Mouse (Mus musculus) MEL-GATA-1-ER (cell line): ENCODE measurements around the gene Fam104a.

Experiments
- DNase-seq: peaks from one replicate; pipeline ENCODE4 v3.0.0-alpha.2; 2012; ENCODE audit warnings: low read depth; ENCODE audit errors: extremely low read depth

Fam104a gene

GRCm38 (mm10) chr11:113632303-113632702 is 51.7 kb downstream of the Fam104a start:
- no peak for DNase-seq

DNA sequence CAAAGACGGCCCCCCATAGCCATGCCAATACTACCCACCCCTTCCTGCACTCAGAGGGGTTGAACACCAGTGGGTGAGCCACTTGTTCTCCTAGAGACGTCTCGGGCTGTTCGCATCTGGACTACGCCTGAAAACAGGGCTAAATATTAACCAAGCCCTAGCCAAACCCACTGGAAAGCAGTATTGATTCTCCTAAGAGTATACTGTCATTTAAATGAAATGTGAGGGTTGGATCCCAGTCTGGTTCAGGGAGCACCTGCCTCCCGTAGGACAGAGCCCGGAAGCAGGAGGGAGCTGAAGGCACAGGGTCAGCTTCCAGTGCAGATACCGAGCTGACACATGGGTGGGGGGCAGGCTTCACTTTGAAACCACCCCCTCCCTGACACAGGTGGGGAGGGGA is 52.1 kb downstream of the Fam104a start:
- no peak for DNase-seq

DNA sequence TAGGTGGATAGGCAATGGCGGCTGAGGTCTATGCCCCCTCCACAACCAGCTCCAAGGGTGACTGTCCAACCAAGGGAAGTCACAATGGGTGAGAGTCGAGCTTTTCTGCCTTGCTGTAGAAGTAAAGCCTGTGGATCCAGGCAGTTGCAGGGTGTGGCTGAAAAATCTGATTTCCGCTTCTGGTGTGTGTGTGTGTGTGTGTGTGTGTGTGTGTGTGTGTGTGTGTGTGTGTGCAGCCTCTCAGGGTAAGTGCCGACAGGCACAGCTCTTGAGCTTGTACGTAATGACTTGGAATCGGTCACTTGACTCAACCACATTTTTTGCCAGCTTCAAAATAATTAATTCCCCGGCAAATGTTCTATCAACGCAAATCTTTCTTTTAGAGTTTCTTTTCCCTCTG is 52.7 kb downstream of the Fam104a start:
- no peak for DNase-seq

- DNase-seq: no peak
These were observed 53.3 kb downstream of the Fam104a start for GRCm38 (mm10) chr11:113630642-113631041.

- DNase-seq: no peak
These were observed 56.2 kb downstream of the Fam104a start for GRCm38 (mm10) chr11:113627785-113628184.

DNA sequence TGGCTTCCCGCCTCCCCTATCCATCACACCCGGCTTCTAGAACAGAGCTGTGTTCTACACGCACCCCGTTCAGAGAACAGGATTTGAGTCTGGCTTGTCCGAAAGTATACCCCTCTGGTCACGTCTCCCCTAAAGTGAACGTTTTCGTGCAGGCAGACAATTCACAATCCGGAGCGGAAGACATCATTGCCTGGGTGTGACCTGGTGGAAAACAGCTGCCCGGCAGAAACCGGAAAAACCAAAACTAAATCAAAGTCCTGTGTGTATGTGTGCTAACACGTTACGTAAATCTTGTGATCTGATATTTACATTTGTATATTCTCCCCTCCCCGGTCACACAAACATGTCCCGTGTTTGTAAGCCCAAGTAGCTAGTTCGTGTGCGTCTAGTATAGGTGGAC is 58.5 kb downstream of the Fam104a start:
- DNase-seq: no peak

DNA sequence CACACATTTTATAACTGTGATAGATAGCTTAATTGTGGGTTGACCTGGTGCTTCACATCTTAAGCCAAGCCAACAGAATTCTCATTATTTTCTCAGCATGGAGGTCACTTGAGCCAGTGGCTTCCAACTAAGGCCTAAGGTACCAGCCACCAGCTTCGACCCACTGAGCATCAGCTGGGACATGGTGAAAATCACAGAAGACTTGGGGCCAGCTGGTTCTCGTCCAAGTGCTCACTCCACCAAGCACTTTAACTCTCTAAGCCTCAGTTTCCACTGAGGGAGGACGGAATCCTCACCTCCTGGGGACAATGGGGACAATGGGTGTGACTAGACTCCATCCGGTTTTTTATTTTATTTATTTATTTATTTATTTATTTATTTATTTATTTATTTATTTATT is 61.9 kb downstream of the Fam104a start:
- DNase-seq: no peak

DNA sequence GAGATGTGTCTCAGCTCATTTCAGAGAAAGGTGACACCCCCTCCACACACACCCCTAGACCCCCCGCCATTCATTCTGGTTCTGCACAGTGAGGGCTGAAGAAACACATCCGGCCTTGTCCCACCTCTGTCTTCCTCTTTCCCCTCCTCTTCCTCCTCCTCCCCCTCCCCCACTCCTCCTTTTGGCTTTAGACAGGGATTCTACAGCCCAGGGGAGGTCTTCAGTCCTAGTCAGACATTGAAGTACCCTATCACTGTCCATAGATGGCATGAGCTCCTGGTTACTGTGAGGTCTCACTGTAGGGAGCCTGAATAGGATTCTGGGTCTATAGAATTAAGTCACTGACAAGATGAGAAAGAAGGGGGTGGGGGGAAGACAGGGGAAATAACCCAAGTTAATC is 63.0 kb downstream of the Fam104a start:
- DNase-seq: no peak

- DNase-seq: no peak
These were observed 64.4 kb downstream of the Fam104a start for GRCm38 (mm10) chr11:113619420-113620080.

- no peak for DNase-seq
These were observed 65.1 kb downstream of the Fam104a start, which contains the start of gene Sstr2 for GRCm38 (mm10) chr11:113618672-113619419. Sstr2 (plus strand) TSS chr11:113619342.

DNA sequence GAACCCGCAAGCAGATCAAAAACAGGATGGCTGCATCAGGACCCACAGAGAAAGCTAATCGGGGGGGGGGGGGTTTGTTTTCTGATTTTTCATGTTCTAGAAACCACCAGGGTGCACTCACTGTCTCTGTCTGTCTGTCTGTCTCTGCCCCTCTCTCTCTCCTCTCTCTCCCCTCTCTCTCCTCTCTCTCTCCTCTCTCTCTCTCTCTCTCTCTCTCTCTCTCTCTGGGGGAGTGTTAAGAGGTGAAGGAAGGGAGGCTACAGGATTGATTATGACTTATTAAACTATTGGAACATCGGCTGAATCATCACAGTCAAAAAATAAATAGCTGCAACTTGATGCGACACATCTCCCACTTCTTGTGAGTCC is 65.7 kb downstream of the Fam104a start:
- no peak for DNase-seq

- DNase-seq: peak; percentile 76
These were observed 66.6 kb downstream of the Fam104a start for GRCm38 (mm10) chr11:113617132-113617911.

- no peak for DNase-seq
These were observed 69.5 kb downstream of the Fam104a start for GRCm38 (mm10) chr11:113614476-113614875.

GRCm38 (mm10) chr11:113611664-113612611 is 72.0 kb downstream of the Fam104a start:
- DNase-seq: peak; percentile 9
